In genomic region chr5:31742521-31743031, GRCm38 (mm10) we compare ENCODE assay signal across 15 mouse cellular contexts.
"Had no signal": no experiment of that assay in that cellular context is flagged by ENCODE, and none has a peak within 500 bp of the region (broad histone marks: within the 10 kb centered on the region; RNA-seq: fewer than 3 reads in every experiment).

No protein-coding gene starts in this region.

- H3K9ac ChIP-seq: liver, embryonic 14.5 days; lung, embryonic 15.5 days had no signal

- H3K9me3 ChIP-seq: lung, embryonic 15.5 days had no signal

- DNase-seq: kidney, postnatal 25 days; layer of hippocampus, postnatal 36 days; lung, postnatal 14 days; midbrain, embryonic 14.5 days; thymus, adult 2 months; thymus, postnatal 25 days had no signal

- H3K27ac ChIP-seq: kidney, postnatal 0 days; layer of hippocampus, adult 2 months; left cerebral cortex, adult 2 months; liver, embryonic 14.5 days; lung, embryonic 15.5 days; macrophage had no signal

- H3K4me3 ChIP-seq: layer of hippocampus, adult 2 months; left cerebral cortex, adult 2 months; lung, embryonic 15.5 days had no signal

- H3K27me3 ChIP-seq: lung, embryonic 15.5 days had no signal

- ATAC-seq: intestine, postnatal 0 days had no signal

- H3K36me3 ChIP-seq: lung, embryonic 15.5 days had no signal

- H3K4me2 ChIP-seq: liver, embryonic 11.5 days; lung, embryonic 15.5 days; midbrain, embryonic 11.5 days had no signal
